Mouse (Mus musculus): Measurements from ENCODE around the gene Hdac8. TPM values are rescaled to one million over a fixed set of nuclear protein-coding genes. Genes with fewer than 3 reads are reported as not detected.

The Hdac8 gene
- polyA plus RNA-seq, 1 experiment from 2014 or later = 2.5 TPM

GRCm38 (mm10) chrX:102475555-102475954 lies 29.6 kb downstream of the Hdac8 start:
- WGBS = 83% methylated on average over 5 of the region's 5 CpGs
- no peaks in the 10 kb centered on the region for H3K4me1 ChIP-seq (ENCODE audit: control insufficient read depth, insufficient read depth, low read length)
- H3K27me3 ChIP-seq (ENCODE audit: control insufficient read depth, insufficient read depth, low read length) = no peaks in the 10 kb centered on the region; the same call in 1 of the 2 replicates
- H3K27ac ChIP-seq (ENCODE audit: low read depth, low read length) = no peak overlapping the region
- no peak overlapping the region for H3K9ac ChIP-seq (ENCODE audit: low read length)
- no peaks in the 10 kb centered on the region for H3K36me3 ChIP-seq (ENCODE audit: control insufficient read depth, insufficient read depth, low read length)
- DNase-seq (ENCODE audit: low spot score, missing footprints) (no peak), ATAC-seq (ENCODE audit: low FRiP score) (no peak)
- H3K9me3 ChIP-seq (ENCODE audit: control insufficient read depth, low read length) = no peaks in the 10 kb centered on the region
- no peak overlapping the region for H3K4me3 ChIP-seq (ENCODE audit: low read depth, low read length)
- no peak overlapping the region for H3K4me2 ChIP-seq

GRCm38 (mm10) chrX:102418343-102419127 lies 86.6 kb downstream of the Hdac8 start:
- H3K36me3 ChIP-seq (ENCODE audit: control insufficient read depth, insufficient read depth, low read length) = no peaks in the 10 kb centered on the region
- no peak overlapping the region for H3K4me2 ChIP-seq
- H3K9me3 ChIP-seq (ENCODE audit: control insufficient read depth, low read length) = no peaks in the 10 kb centered on the region
- no peaks in the 10 kb centered on the region for H3K4me1 ChIP-seq (ENCODE audit: control insufficient read depth, insufficient read depth, low read length)
- no peak overlapping the region for H3K27ac ChIP-seq (ENCODE audit: low read depth, low read length)
- DNase-seq (ENCODE audit: low spot score, missing footprints) (no peak), ATAC-seq (ENCODE audit: low FRiP score) (no peak)
- peaks cover 8% of the 10 kb centered on the region for H3K27me3 ChIP-seq (ENCODE audit: control insufficient read depth, insufficient read depth, low read length)
- 86% methylated on average over 8 of the region's 8 CpGs for WGBS
- no peak overlapping the region for H3K9ac ChIP-seq (ENCODE audit: low read length)
- H3K4me3 ChIP-seq (ENCODE audit: low read depth, low read length) = no peak overlapping the region

GRCm38 (mm10) chrX:102416972-102417371 lies 88.2 kb downstream of the Hdac8 start:
- no peak for ATAC-seq (ENCODE audit: low FRiP score)
- no peaks in the 10 kb centered on the region for H3K9me3 ChIP-seq (ENCODE audit: control insufficient read depth, low read length)
- H3K4me3 ChIP-seq (ENCODE audit: low read depth, low read length) = no peak overlapping the region
- H3K36me3 ChIP-seq (ENCODE audit: control insufficient read depth, insufficient read depth, low read length) = no peaks in the 10 kb centered on the region
- DNase-seq (ENCODE audit: low spot score, missing footprints) = no peak
- H3K4me1 ChIP-seq (ENCODE audit: control insufficient read depth, insufficient read depth, low read length) = no peaks in the 10 kb centered on the region
- no peak overlapping the region for H3K4me2 ChIP-seq
- H3K27ac ChIP-seq (ENCODE audit: low read depth, low read length) = no peak overlapping the region
- no peak overlapping the region for H3K9ac ChIP-seq (ENCODE audit: low read length)
- H3K27me3 ChIP-seq (ENCODE audit: control insufficient read depth, insufficient read depth, low read length) = peaks cover 8% of the 10 kb centered on the region
- WGBS = 70% methylated on average over 4 of the region's 4 CpGs

GRCm38 (mm10) chrX:102416386-102416785 lies 88.8 kb downstream of the Hdac8 start:
- Histone ChIP-seq H3K4me2 (no peak overlapping the region), H3K27me3 (ENCODE audit: control insufficient read depth, insufficient read depth, low read length) (peaks cover 8% of the 10 kb centered on the region), H3K9ac (ENCODE audit: low read length) (no peak overlapping the region), H3K27ac (ENCODE audit: low read depth, low read length) (no peak overlapping the region), H3K4me3 (ENCODE audit: low read depth, low read length) (no peak overlapping the region), H3K4me1 (ENCODE audit: control insufficient read depth, insufficient read depth, low read length) (no peaks in the 10 kb centered on the region), H3K36me3 (ENCODE audit: control insufficient read depth, insufficient read depth, low read length) (no peaks in the 10 kb centered on the region), H3K9me3 (ENCODE audit: control insufficient read depth, low read length) (no peaks in the 10 kb centered on the region)
- DNase-seq (ENCODE audit: low spot score, missing footprints) (no peak), ATAC-seq (ENCODE audit: low FRiP score) (no peak)
- 67% methylated on average over 4 of the region's 4 CpGs for WGBS

- H3K4me2 ChIP-seq = no peak overlapping the region
- no peak overlapping the region for H3K9ac ChIP-seq (ENCODE audit: low read length)
- no peak overlapping the region for H3K27ac ChIP-seq (ENCODE audit: low read depth, low read length)
- H3K27me3 ChIP-seq (ENCODE audit: control insufficient read depth, insufficient read depth, low read length) = peaks cover 11% of the 10 kb centered on the region; the same call in 1 of the 2 replicates
- DNase-seq (ENCODE audit: low spot score, missing footprints) (no peak), ATAC-seq (ENCODE audit: low FRiP score) (no peak)
- H3K4me1 ChIP-seq (ENCODE audit: control insufficient read depth, insufficient read depth, low read length) = no peaks in the 10 kb centered on the region
- WGBS = 84% methylated on average over 3 of the region's 3 CpGs
- H3K36me3 ChIP-seq (ENCODE audit: control insufficient read depth, insufficient read depth, low read length) = no peaks in the 10 kb centered on the region
- H3K4me3 ChIP-seq (ENCODE audit: low read depth, low read length) = no peak overlapping the region
- H3K9me3 ChIP-seq (ENCODE audit: control insufficient read depth, low read length) = no peaks in the 10 kb centered on the region
These were observed 120.4 kb downstream of the Hdac8 start for GRCm38 (mm10) chrX:102384765-102385164.

- no peak overlapping the region for H3K4me2 ChIP-seq
- H3K4me3 ChIP-seq (ENCODE audit: low read depth, low read length) = no peak overlapping the region
- no peaks in the 10 kb centered on the region for H3K36me3 ChIP-seq (ENCODE audit: control insufficient read depth, insufficient read depth, low read length)
- no peaks in the 10 kb centered on the region for H3K9me3 ChIP-seq (ENCODE audit: control insufficient read depth, low read length)
- no peak overlapping the region for H3K9ac ChIP-seq (ENCODE audit: low read length)
- 72% methylated on average over 7 of the region's 7 CpGs for WGBS
- DNase-seq (ENCODE audit: low spot score, missing footprints) (no peak), ATAC-seq (ENCODE audit: low FRiP score) (no peak)
- H3K27me3 ChIP-seq (ENCODE audit: control insufficient read depth, insufficient read depth, low read length) = peaks cover 11% of the 10 kb centered on the region; the same call in 1 of the 2 replicates
- H3K27ac ChIP-seq (ENCODE audit: low read depth, low read length) = no peak overlapping the region
- H3K4me1 ChIP-seq (ENCODE audit: control insufficient read depth, insufficient read depth, low read length) = no peaks in the 10 kb centered on the region
These were observed 122.0 kb downstream of the Hdac8 start for GRCm38 (mm10) chrX:102383151-102383550.

GRCm38 (mm10) chrX:102366510-102366909 lies 138.6 kb downstream of the Hdac8 start:
- Histone ChIP-seq H3K27ac (ENCODE audit: low read depth, low read length) (no peak overlapping the region), H3K4me1 (ENCODE audit: control insufficient read depth, insufficient read depth, low read length) (no peaks in the 10 kb centered on the region), H3K4me2 (no peak overlapping the region), H3K4me3 (ENCODE audit: low read depth, low read length) (no peak overlapping the region), H3K27me3 (ENCODE audit: control insufficient read depth, insufficient read depth, low read length) (peaks cover 10% of the 10 kb centered on the region), H3K9ac (ENCODE audit: low read length) (no peak overlapping the region), H3K9me3 (ENCODE audit: control insufficient read depth, low read length) (no peaks in the 10 kb centered on the region), H3K36me3 (ENCODE audit: control insufficient read depth, insufficient read depth, low read length) (no peaks in the 10 kb centered on the region)
- 88% methylated on average over 3 of the region's 3 CpGs for WGBS
- ATAC-seq (ENCODE audit: low FRiP score) (no peak), DNase-seq (ENCODE audit: low spot score, missing footprints) (no peak)

- H3K27me3 ChIP-seq (ENCODE audit: control insufficient read depth, insufficient read depth, low read length) = no peaks in the 10 kb centered on the region
- ATAC-seq (ENCODE audit: low FRiP score) (no peak), DNase-seq (ENCODE audit: low spot score, missing footprints) (no peak)
- no peaks in the 10 kb centered on the region for H3K36me3 ChIP-seq (ENCODE audit: control insufficient read depth, insufficient read depth, low read length)
- no peaks in the 10 kb centered on the region for H3K9me3 ChIP-seq (ENCODE audit: control insufficient read depth, low read length)
- H3K9ac ChIP-seq (ENCODE audit: low read length) = no peak overlapping the region
- no peaks in the 10 kb centered on the region for H3K4me1 ChIP-seq (ENCODE audit: control insufficient read depth, insufficient read depth, low read length)
- no peak overlapping the region for H3K4me3 ChIP-seq (ENCODE audit: low read depth, low read length)
- H3K4me2 ChIP-seq = no peak overlapping the region
- 89% methylated on average over 2 of the region's 2 CpGs for WGBS
- H3K27ac ChIP-seq (ENCODE audit: low read depth, low read length) = no peak overlapping the region
These were observed 142.9 kb downstream of the Hdac8 start for GRCm38 (mm10) chrX:102362244-102362643.

GRCm38 (mm10) chrX:102353412-102353811 lies 151.7 kb downstream of the Hdac8 start:
- H3K9ac ChIP-seq (ENCODE audit: low read length) = no peak overlapping the region
- ATAC-seq (ENCODE audit: low FRiP score) = no peak
- no peaks in the 10 kb centered on the region for H3K36me3 ChIP-seq (ENCODE audit: control insufficient read depth, insufficient read depth, low read length)
- no peak overlapping the region for H3K4me2 ChIP-seq
- 89% methylated on average over 3 of the region's 3 CpGs for WGBS
- H3K9me3 ChIP-seq (ENCODE audit: control insufficient read depth, low read length) = no peaks in the 10 kb centered on the region
- H3K27ac ChIP-seq (ENCODE audit: low read depth, low read length) = no peak overlapping the region
- DNase-seq (ENCODE audit: low spot score, missing footprints) = no peak
- H3K27me3 ChIP-seq (ENCODE audit: control insufficient read depth, insufficient read depth, low read length) = peaks cover 4% of the 10 kb centered on the region
- no peaks in the 10 kb centered on the region for H3K4me1 ChIP-seq (ENCODE audit: control insufficient read depth, insufficient read depth, low read length)
- H3K4me3 ChIP-seq (ENCODE audit: low read depth, low read length) = no peak overlapping the region

Data from midbrain, embryonic 11.5 days (tissue).